Mouse (Mus musculus): ENCODE data around the gene Stox1. TPM values are rescaled to one million over a fixed set of nuclear protein-coding genes. Genes with fewer than 3 reads are reported as not detected.
A peak's percentile ranks its signal among the peaks of the same experiment; 100 is the strongest.
"Not testable (repeated sequence)": the region's sequence is repeated elsewhere in the genome, so short reads cannot be mapped to it uniquely, and the experiment has no call there.

The Stox1 gene
- 1.7 and 1.9 TPM in 2 replicates for polyA plus RNA-seq (2016; fragmentation: Nextera tagmentation; extraction: Ambion mirVana)

- peak; percentile 91 for ATAC-seq (ENCODE audit: low FRiP score, low read depth)
- Histone ChIP-seq H3K9ac (peak within 1 kb of the TSS; percentile 67), H3K27me3 (replicated peaks) (peaks cover 19% of the 10 kb centered on the region), H3K4me2 (replicated peaks) (peak within 1 kb of the TSS; percentile 86), H3K36me3 (no peaks in the 10 kb centered on the region), H3K4me3 (peak within 1 kb of the TSS; percentile 72), H3K27ac (no peak within 1 kb of the TSS), H3K4me1 (peaks cover 6% of the 10 kb centered on the region; the same call in 1 of the 2 replicates), H3K9me3 (no peaks in the 10 kb centered on the region)
- 2% methylated on average over 85 of the region's 85 CpGs for WGBS
Observed at GRCm38 (mm10) chr10:62725771-62726687, at the start of gene Stox1. Stox1 (minus strand) TSS chr10:62726128.

- H3K4me3 ChIP-seq = no peak overlapping the region
- H3K9ac ChIP-seq = no peak overlapping the region
- 92% methylated on average over 6 of the region's 6 CpGs for WGBS
- peaks cover 88% of the 10 kb centered on the region for H3K36me3 ChIP-seq
- no peak overlapping the region for H3K27ac ChIP-seq
- no peak overlapping the region for H3K4me2 ChIP-seq (replicated peaks)
- no peaks in the 10 kb centered on the region for H3K27me3 ChIP-seq (replicated peaks)
- H3K9me3 ChIP-seq = no peaks in the 10 kb centered on the region
- H3K4me1 ChIP-seq = no peaks in the 10 kb centered on the region
- no peak for ATAC-seq (ENCODE audit: low FRiP score, low read depth)
Observed at GRCm38 (mm10) chr10:62750781-62751180, 24.9 kb upstream of the Stox1 start.

GRCm38 (mm10) chr10:62739961-62740737, 14.2 kb upstream of the Stox1 start:
- Histone ChIP-seq H3K9ac (no peak overlapping the region), H3K4me3 (no peak overlapping the region), H3K36me3 (peaks cover 39% of the 10 kb centered on the region), H3K4me2 (replicated peaks) (no peak overlapping the region), H3K4me1 (0 out of 2 replicates have a peak, but pooled peaks cover 5% of the 10 kb centered on the region), H3K27ac (no peak overlapping the region), H3K9me3 (no peaks in the 10 kb centered on the region), H3K27me3 (replicated peaks) (no peaks in the 10 kb centered on the region)
- no peak for ATAC-seq (ENCODE audit: low FRiP score, low read depth)
- 79% methylated on average over 4 of the region's 4 CpGs for WGBS

GRCm38 (mm10) chr10:62736965-62737688, 11.2 kb upstream of the Stox1 start:
- H3K4me3 ChIP-seq = no peak overlapping the region
- 37% methylated on average over 4 of the region's 4 CpGs for WGBS
- no peak overlapping the region for H3K27ac ChIP-seq
- no peaks in the 10 kb centered on the region for H3K27me3 ChIP-seq (replicated peaks)
- no peaks in the 10 kb centered on the region for H3K9me3 ChIP-seq
- H3K4me2 ChIP-seq (replicated peaks) = no peak overlapping the region
- H3K9ac ChIP-seq = no peak overlapping the region
- H3K36me3 ChIP-seq = peaks cover 19% of the 10 kb centered on the region
- ATAC-seq (ENCODE audit: low FRiP score, low read depth) = no peak
- 0 out of 2 replicates have a peak, but pooled peaks cover 5% of the 10 kb centered on the region for H3K4me1 ChIP-seq

DNA sequence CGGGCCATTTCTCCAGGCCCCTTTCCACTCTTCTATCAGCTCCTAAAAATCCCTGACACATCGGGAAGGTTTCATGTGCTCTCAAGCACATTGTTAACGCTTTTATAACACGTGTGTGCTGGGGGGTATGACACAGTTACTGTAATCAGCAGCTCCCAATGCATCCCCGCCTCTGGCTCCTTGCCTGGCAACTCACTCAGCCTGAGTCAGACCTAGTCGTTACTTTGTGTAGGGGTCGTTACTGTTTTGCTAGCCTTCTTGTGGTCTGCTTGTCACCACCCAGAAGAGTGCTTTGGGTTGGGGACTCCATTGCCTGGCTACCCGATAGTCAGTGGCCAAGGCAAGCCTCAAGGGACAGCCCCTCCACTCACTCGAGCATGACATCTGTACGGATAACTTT, 4.9 kb upstream of the Stox1 start:
- Histone ChIP-seq H3K4me3 (no peak overlapping the region), H3K4me2 (replicated peaks) (no peak overlapping the region), H3K27ac (no peak overlapping the region), H3K9me3 (no peaks in the 10 kb centered on the region), H3K36me3 (no peaks in the 10 kb centered on the region), H3K9ac (no peak overlapping the region), H3K27me3 (replicated peaks) (peaks cover 6% of the 10 kb centered on the region; the same call in 1 of the 2 replicates), H3K4me1 (peaks cover 6% of the 10 kb centered on the region; the same call in 1 of the 2 replicates)
- no peak for ATAC-seq (ENCODE audit: low FRiP score, low read depth)
- WGBS = 76% methylated on average over 10 of the region's 10 CpGs

- Histone ChIP-seq H3K27ac (no peak overlapping the region), H3K9me3 (no peaks in the 10 kb centered on the region), H3K4me2 (replicated peaks) (peak overlapping the region; percentile 86), H3K4me1 (peaks cover 6% of the 10 kb centered on the region; the same call in 1 of the 2 replicates), H3K4me3 (peak overlapping the region; percentile 72; the same call in 1 of the 2 replicates), H3K27me3 (replicated peaks) (peaks cover 19% of the 10 kb centered on the region), H3K9ac (no peak overlapping the region), H3K36me3 (no peaks in the 10 kb centered on the region)
- WGBS = 22% methylated on average over 7 of the region's 7 CpGs
- ATAC-seq (ENCODE audit: low FRiP score, low read depth) = no peak
Observed at GRCm38 (mm10) chr10:62724936-62725335, 992 bp downstream of the Stox1 start.

DNA sequence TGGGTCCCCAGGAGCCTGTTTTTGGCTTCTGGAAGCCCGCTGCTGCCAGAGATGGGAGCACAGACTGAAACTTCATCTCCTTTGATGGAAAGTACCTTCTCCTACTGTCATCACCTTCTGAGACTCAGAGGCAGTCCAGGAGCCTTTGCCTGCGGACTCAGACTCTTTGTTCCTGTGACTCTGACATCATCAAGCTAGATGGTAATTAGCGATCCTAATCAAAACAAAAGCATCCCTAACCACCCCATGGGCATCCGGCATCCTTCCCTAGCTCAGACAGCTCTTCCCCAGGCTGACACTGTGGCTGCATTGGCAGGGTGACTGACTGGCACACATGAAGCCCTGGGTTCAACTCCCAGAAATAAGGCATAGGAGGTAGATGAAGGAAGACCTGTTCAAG, 3.2 kb downstream of the Stox1 start:
- no peak overlapping the region for H3K4me2 ChIP-seq (replicated peaks)
- H3K36me3 ChIP-seq = no peaks in the 10 kb centered on the region
- H3K4me3 ChIP-seq = no peak overlapping the region
- H3K4me1 ChIP-seq = peaks cover 6% of the 10 kb centered on the region; the same call in 1 of the 2 replicates
- 27% methylated on average over 4 of the region's 4 CpGs for whole genome bisulfite sequencing
- ATAC-seq (ENCODE audit: low FRiP score, low read depth) = no peak
- H3K27ac ChIP-seq = no peak overlapping the region
- no peak overlapping the region for H3K9ac ChIP-seq
- peaks cover 19% of the 10 kb centered on the region for H3K27me3 ChIP-seq (replicated peaks)
- no peaks in the 10 kb centered on the region for H3K9me3 ChIP-seq

GRCm38 (mm10) chr10:62720574-62720973, 5.4 kb downstream of the Stox1 start:
- H3K4me2 ChIP-seq (replicated peaks); H3K9ac ChIP-seq; H3K9me3 ChIP-seq; H3K36me3 ChIP-seq; ATAC-seq (ENCODE audit: low FRiP score, low read depth); H3K4me1 ChIP-seq; H3K4me3 ChIP-seq; H3K27ac ChIP-seq: not testable (repeated sequence)
- 89% methylated on average over 8 of the region's 8 CpGs for WGBS
- H3K27me3 ChIP-seq (replicated peaks) = peaks cover 13% of the 10 kb centered on the region

DNA sequence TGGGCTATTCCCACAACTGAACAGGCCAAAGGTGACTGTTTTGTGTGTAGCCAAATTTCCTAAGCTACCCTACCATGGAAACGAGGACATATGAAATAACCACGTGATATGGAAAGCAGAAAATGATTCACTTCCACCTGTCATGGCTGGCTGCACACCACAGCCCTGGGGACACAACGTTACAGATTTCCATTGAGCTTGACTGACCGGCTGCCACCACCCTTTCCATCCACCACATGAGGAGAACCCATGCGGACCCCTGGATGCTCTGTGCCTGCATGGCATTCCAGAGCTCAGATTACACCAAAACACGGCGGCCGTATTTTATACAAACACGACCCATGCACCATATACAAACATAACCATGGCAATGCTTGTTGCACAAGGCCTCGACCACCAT, 12.5 kb downstream of the Stox1 start:
- Histone ChIP-seq H3K4me2 (replicated peaks) (no peak overlapping the region), H3K27ac (no peak overlapping the region), H3K36me3 (no peaks in the 10 kb centered on the region), H3K4me1 (no peaks in the 10 kb centered on the region), H3K27me3 (replicated peaks) (no peaks in the 10 kb centered on the region), H3K9ac (no peak overlapping the region), H3K4me3 (no peak overlapping the region), H3K9me3 (no peaks in the 10 kb centered on the region)
- ATAC-seq (ENCODE audit: low FRiP score, low read depth) = no peak
- 80% methylated on average over 10 of the region's 10 CpGs for WGBS

- Histone ChIP-seq H3K27ac (no peak overlapping the region), H3K9ac (no peak overlapping the region), H3K36me3 (no peaks in the 10 kb centered on the region), H3K4me1 (no peaks in the 10 kb centered on the region), H3K9me3 (no peaks in the 10 kb centered on the region), H3K4me2 (replicated peaks) (no peak overlapping the region), H3K4me3 (no peak overlapping the region), H3K27me3 (replicated peaks) (no peaks in the 10 kb centered on the region)
- ATAC-seq (ENCODE audit: low FRiP score, low read depth) = no peak
- WGBS = 80% methylated on average over 4 of the region's 4 CpGs
Observed at GRCm38 (mm10) chr10:62703579-62703978, 22.3 kb downstream of the Stox1 start.

GRCm38 (mm10) chr10:62702436-62702835, 23.5 kb downstream of the Stox1 start:
- Histone ChIP-seq H3K27ac (no peak overlapping the region), H3K36me3 (no peaks in the 10 kb centered on the region), H3K4me2 (replicated peaks) (no peak overlapping the region), H3K4me3 (no peak overlapping the region), H3K27me3 (replicated peaks) (no peaks in the 10 kb centered on the region), H3K9ac (no peak overlapping the region), H3K9me3 (no peaks in the 10 kb centered on the region), H3K4me1 (no peaks in the 10 kb centered on the region)
- WGBS = 87% methylated on average over 4 of the region's 4 CpGs
- no peak for ATAC-seq (ENCODE audit: low FRiP score, low read depth)

Data from neural tube, embryonic 12.5 days (tissue).